Mouse (Mus musculus) intestine, embryonic 14.5 days (tissue): ENCODE measurements around the gene Mlh3. TPM values are rescaled to one million over a fixed set of nuclear protein-coding genes. Genes with fewer than 3 reads are reported as not detected.

Source experiments
- ATAC-seq: fragments of 200-750 bp; cut with Nextera tagmentation; replicated peaks from 2 replicates; pipeline ENCODE4 v1.8.0; 2017; ENCODE audit warnings: low read depth, moderate number of reproducible peaks, moderate TSS enrichment, moderate library complexity; ENCODE audit not compliant: low FRiP score, low TSS enrichment
- DNase-seq: peaks from one replicate; pipeline ENCODE4 v3.0.0-alpha.2; 2018; ENCODE audit warnings: low spot score
- H3K27ac ChIP-seq: fragments of 300-500 bp; sonication (generic); 2 replicates; pipeline ENCODE4 v1.5.1; 2014; ENCODE audit warnings: low read depth, mild to moderate bottlenecking, control low read depth
- H3K27me3 ChIP-seq: fragments of 300-500 bp; sonication (generic); replicated peaks from 2 replicates; pipeline ENCODE4 v1.6.1; 2014; ENCODE audit warnings: low read length, control low read depth; ENCODE audit not compliant: control insufficient read depth, insufficient read depth
- H3K36me3 ChIP-seq: fragments of 300-500 bp; sonication (generic); 2 replicates; pipeline ENCODE4 v1.6.1; 2014; ENCODE audit warnings: low read length, control low read depth; ENCODE audit not compliant: control insufficient read depth, insufficient read depth
- H3K4me1 ChIP-seq: fragments of 300-500 bp; sonication (generic); replicated peaks from 2 replicates; pipeline ENCODE4 v1.6.1; 2014; ENCODE audit warnings: low read length, control low read depth, mixed read lengths; ENCODE audit not compliant: control insufficient read depth, insufficient read depth
- H3K4me2 ChIP-seq: fragments of 300-500 bp; sonication (generic); 2 replicates; pipeline ENCODE4 v1.6.1; 2014; ENCODE audit warnings: low read length
- H3K4me3 ChIP-seq: fragments of 300-500 bp; sonication (generic); 2 replicates; pipeline ENCODE4 v1.5.1; 2014; ENCODE audit warnings: low read depth, low read length, control low read depth, mixed read lengths
- H3K9ac ChIP-seq: fragments of 300-500 bp; sonication (generic); 2 replicates; pipeline ENCODE4 v1.6.1; 2014; ENCODE audit warnings: mild to moderate bottlenecking, low read length
- H3K9me3 ChIP-seq: fragments of 300-500 bp; sonication (generic); 2 replicates; pipeline ENCODE4 v1.6.1; 2016; ENCODE audit warnings: low read length, control low read depth; ENCODE audit not compliant: control insufficient read depth
- WGBS: fragments of 180-500 bp; shearing (Covaris S2); extraction: QIAGEN DNeasy Blood & Tissue Kit; methylation state at CpG from one replicate; pipeline ENCODE4 v1.1.7; 2014; 5-methylcytosine and 5-hydroxymethylcytosine counted together
- polyA plus RNA-seq: library from polyadenylated mRNA; unstranded; fragments of >200 nt; fragmentation: Nextera tagmentation; extraction: Ambion mirVana; gene quantifications from 2 replicates; pipeline ENCODE4 v1.2.1, GENCODE M21; 2014

The Mlh3 gene
- polyA plus RNA-seq: 8.6 and 9.3 TPM in 2 replicates

- under 1% methylated on average over 35 of the region's 35 CpGs for WGBS
- DNase-seq (peak; percentile 87), ATAC-seq (peak; percentile 91)
- Histone ChIP-seq H3K4me3 (peak within 1 kb of the TSS; percentile 49), H3K27me3 (no peaks in the 10 kb centered on the region), H3K27ac (peak within 1 kb of the TSS; percentile 70), H3K9ac (peak within 1 kb of the TSS; percentile 64), H3K4me2 (peak within 1 kb of the TSS; percentile 62), H3K4me1 (peaks cover 8% of the 10 kb centered on the region), H3K9me3 (0 out of 2 replicates have a peak, but pooled peaks cover 2% of the 10 kb centered on the region), H3K36me3 (0 out of 2 replicates have a peak, but pooled peaks cover 4% of the 10 kb centered on the region)
Measured at GRCm38 (mm10) chr12:85270319-85270718, at the start of gene Mlh3. Gene Mlh3, minus strand, starts transcription at chr12:85270599.

DNA sequence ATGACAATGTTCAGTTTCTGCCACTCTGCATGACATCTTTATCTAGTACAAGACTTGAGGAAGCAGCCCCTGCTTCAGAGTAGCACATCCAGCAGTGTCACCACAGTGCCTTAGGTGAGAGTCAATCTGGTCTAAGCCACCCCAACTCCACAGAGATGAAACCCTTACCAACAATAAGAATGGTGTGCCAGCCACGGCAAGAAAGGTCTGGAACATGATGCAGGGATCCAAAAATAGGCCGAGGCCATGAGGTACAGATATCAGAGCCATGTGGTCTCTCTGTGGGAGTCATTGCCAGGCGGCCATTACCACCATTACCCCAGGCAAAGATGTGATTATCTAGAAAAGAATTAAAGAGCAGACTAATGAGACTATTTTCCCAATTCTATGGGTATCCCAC, 38.3 kb upstream of the Mlh3 start:
- H3K4me3 ChIP-seq: no peak overlapping the region
- H3K9me3 ChIP-seq: no peaks in the 10 kb centered on the region
- H3K4me2 ChIP-seq: no peak overlapping the region
- no peak for DNase-seq
- peaks cover 97% of the 10 kb centered on the region for H3K36me3 ChIP-seq
- 82% methylated on average over 3 of the region's 3 CpGs for WGBS
- H3K4me1 ChIP-seq: no peaks in the 10 kb centered on the region
- no peaks in the 10 kb centered on the region for H3K27me3 ChIP-seq
- ATAC-seq: no peak
- H3K9ac ChIP-seq: no peak overlapping the region
- H3K27ac ChIP-seq: no peak overlapping the region

DNA sequence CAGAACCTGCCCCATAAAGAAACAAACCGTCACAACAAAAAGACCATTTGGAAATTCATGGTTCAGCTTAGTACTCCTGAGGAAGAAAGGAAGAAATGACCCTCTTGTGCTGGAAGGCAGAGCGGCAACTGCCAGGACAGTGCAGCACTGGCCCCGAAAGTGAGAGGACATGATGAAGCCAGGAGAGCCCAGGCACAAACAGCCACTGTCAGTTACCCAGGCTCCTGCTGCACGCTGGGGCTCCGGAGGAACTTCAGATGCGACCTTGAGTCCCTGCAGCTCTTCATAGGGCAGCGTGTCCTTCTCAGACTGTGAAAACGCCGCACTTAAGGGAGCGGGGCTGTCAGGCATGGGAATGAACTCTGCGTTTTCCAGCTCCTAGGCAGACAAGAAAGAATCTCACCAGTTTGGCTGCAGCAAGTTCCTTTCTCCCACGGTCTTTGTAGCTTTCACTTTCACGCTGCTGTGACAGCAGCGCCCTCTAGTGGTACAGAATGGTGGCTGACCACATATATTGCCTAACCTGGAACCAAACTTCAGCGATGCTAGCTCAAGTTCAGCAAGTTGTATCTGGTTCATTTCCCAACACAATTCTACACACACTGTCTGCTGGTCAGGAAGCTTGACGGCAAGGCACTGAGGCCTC, 35.0 kb upstream of the Mlh3 start:
- H3K27ac ChIP-seq: no peak overlapping the region; the same call in 1 of the 2 replicates
- H3K36me3 ChIP-seq: peaks cover 96% of the 10 kb centered on the region
- H3K9me3 ChIP-seq: no peaks in the 10 kb centered on the region
- no peak overlapping the region for H3K4me3 ChIP-seq
- DNase-seq (peak; percentile 95), ATAC-seq (peak; percentile 50; the same call in 1 of the 2 replicates)
- no peak overlapping the region for H3K9ac ChIP-seq
- WGBS: 39% methylated on average over 16 of the region's 16 CpGs
- no peaks in the 10 kb centered on the region for H3K4me1 ChIP-seq
- H3K4me2 ChIP-seq: no peak overlapping the region
- no peaks in the 10 kb centered on the region for H3K27me3 ChIP-seq

DNA sequence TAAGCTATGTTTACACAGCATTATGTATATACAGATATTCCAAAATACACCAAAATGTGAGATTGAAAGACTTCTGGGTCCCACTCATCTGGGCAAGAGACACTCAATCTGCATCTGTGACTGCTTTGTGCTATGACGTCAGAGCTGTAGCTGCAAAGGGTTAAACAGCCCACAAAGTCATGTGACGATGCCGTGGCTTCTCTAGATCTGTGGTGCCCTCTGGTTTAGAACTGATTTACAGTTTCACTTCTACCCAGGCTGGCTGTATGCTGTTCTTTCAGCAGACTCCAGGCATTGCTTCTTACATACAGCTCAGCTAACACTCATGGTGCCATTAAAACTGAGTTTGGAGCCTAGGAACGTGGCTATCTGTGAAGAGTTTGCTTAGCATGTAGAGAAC, 34.3 kb upstream of the Mlh3 start:
- Histone ChIP-seq H3K9me3 (no peaks in the 10 kb centered on the region), H3K4me2 (no peak overlapping the region), H3K27me3 (no peaks in the 10 kb centered on the region), H3K9ac (no peak overlapping the region), H3K4me1 (no peaks in the 10 kb centered on the region), H3K4me3 (no peak overlapping the region), H3K36me3 (peaks cover 95% of the 10 kb centered on the region), H3K27ac (no peak overlapping the region)
- ATAC-seq (no peak), DNase-seq (no peak)
- WGBS: 63% methylated on average over 4 of the region's 4 CpGs

DNA sequence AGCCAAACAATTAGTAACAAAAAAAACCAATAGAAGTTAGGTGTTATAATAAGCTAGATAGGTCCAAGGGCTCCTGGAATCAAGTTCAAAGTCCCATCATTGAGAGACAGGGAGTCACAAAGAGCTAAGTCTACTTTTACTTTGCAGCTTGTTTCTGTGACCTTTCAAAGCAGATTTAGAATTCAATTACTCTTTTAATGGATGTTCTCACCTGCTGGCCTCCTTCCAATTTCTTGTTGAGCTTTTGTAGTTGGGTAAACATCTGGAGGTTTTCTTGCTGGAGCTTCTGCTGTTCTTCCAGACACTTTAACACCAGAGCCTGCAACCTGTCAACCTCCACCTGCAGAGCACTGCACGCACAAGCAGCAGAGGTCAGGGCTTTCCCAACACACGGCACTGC, 32.9 kb upstream of the Mlh3 start:
- Histone ChIP-seq H3K27ac (no peak overlapping the region), H3K4me1 (0 out of 2 replicates have a peak, but pooled peaks cover 4% of the 10 kb centered on the region), H3K36me3 (peaks cover 80% of the 10 kb centered on the region), H3K4me3 (no peak overlapping the region), H3K27me3 (no peaks in the 10 kb centered on the region), H3K9me3 (no peaks in the 10 kb centered on the region), H3K4me2 (no peak overlapping the region), H3K9ac (no peak overlapping the region)
- DNase-seq (no peak), ATAC-seq (no peak)
- 34% methylated on average over 2 of the region's 2 CpGs for WGBS

GRCm38 (mm10) chr12:85298835-85299180, 28.4 kb upstream of the Mlh3 start:
- WGBS: 77% methylated on average over 1 of the region's 1 CpGs
- Histone ChIP-seq H3K27me3 (no peaks in the 10 kb centered on the region), H3K27ac (no peak overlapping the region), H3K4me2 (no peak overlapping the region), H3K36me3 (peaks cover 44% of the 10 kb centered on the region), H3K4me1 (peaks cover 4% of the 10 kb centered on the region; the same call in 1 of the 2 replicates), H3K9me3 (peaks cover 12% of the 10 kb centered on the region), H3K9ac (no peak overlapping the region), H3K4me3 (no peak overlapping the region)
- DNase-seq (no peak), ATAC-seq (no peak)

- H3K9me3 ChIP-seq: peaks cover 15% of the 10 kb centered on the region
- no peaks in the 10 kb centered on the region for H3K27me3 ChIP-seq
- WGBS: 37% methylated on average over 11 of the region's 11 CpGs
- H3K4me2 ChIP-seq: no peak overlapping the region
- H3K27ac ChIP-seq: no peak overlapping the region
- ATAC-seq (no peak; the same call in 1 of the 2 replicates), DNase-seq (no peak)
- H3K9ac ChIP-seq: no peak overlapping the region
- no peak overlapping the region for H3K4me3 ChIP-seq
- peaks cover 4% of the 10 kb centered on the region; the same call in 1 of the 2 replicates for H3K4me1 ChIP-seq
- peaks cover 39% of the 10 kb centered on the region for H3K36me3 ChIP-seq
Measured at GRCm38 (mm10) chr12:85298127-85298834, 27.9 kb upstream of the Mlh3 start.

DNA sequence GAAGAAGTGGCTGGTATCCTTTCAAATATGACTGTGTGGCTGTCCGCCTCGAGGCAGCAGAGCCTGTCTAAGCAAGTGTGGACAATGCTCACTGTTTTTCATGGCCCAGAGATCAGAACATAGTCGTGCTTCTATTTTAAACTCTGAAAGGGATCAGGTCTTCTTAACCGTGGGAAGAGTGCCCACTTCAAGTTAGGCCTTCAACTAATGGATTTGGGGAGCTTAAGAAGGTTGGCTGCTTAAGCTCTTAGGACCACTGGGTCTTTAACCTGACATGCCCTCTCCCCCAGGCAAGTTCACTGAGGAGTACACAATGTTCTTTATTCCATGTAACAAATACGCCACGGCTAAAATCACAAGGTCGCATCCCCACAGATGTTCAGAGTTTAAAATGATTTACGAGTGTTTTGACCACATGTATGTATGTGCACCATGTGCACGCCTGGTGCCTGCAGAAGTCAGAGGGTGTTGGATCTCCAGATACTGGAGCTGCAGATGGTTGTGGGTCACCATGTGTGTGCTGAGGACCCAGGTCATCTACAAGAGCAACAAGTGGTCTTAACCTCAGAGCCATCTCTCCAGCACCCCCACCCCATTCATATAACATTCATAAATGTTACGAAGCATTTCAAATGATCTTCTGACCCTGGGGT, 27.1 kb upstream of the Mlh3 start:
- H3K27ac ChIP-seq: no peak overlapping the region
- H3K4me1 ChIP-seq: peaks cover 4% of the 10 kb centered on the region; the same call in 1 of the 2 replicates
- 74% methylated on average over 10 of the region's 10 CpGs for WGBS
- ATAC-seq (no peak), DNase-seq (no peak)
- H3K4me2 ChIP-seq: no peak overlapping the region
- no peaks in the 10 kb centered on the region for H3K27me3 ChIP-seq
- H3K36me3 ChIP-seq: peaks cover 31% of the 10 kb centered on the region
- peaks cover 16% of the 10 kb centered on the region for H3K9me3 ChIP-seq
- H3K4me3 ChIP-seq: no peak overlapping the region
- no peak overlapping the region for H3K9ac ChIP-seq
